Mouse (Mus musculus) lung, adult 2 months (tissue): Measurements from ENCODE around the gene Rab11fip3. TPM values are rescaled to one million over a fixed set of nuclear protein-coding genes. Genes with fewer than 3 reads are reported as not detected.
A peak's percentile ranks its signal among the peaks of the same experiment; 100 is the strongest.

Experiments used
- DNase-seq: peaks from one replicate; pipeline ENCODE4 v3.0.0; 2022
- H3K4me1 ChIP-seq: fragments of 200-500 bp; 2 replicates; pipeline ENCODE4 v1.6.1; 2011; ENCODE audit warnings: low read length; ENCODE audit not compliant: control insufficient read depth, insufficient read depth
- H3K4me3 ChIP-seq: fragments of 200-500 bp; replicated peaks from 2 replicates; pipeline ENCODE3; 2011; ENCODE audit warnings: low read depth, mild to moderate bottlenecking, control low read depth, low read length; ENCODE audit errors: extremely low read depth
- CTCF ChIP-seq: fragments of 200-500 bp; IDR thresholded peaks from 2 replicates; pipeline ENCODE4 v1.5.1; 2011; ENCODE audit warnings: mild to moderate bottlenecking, low read length, control low read depth; ENCODE audit not compliant: insufficient read depth
- POLR2A ChIP-seq: fragments of 200-500 bp; IDR thresholded peaks from 2 replicates; pipeline ENCODE4 v1.6.1; 2011; ENCODE audit warnings: low read depth, mild to moderate bottlenecking, control low read depth, low read length, borderline replicate concordance; ENCODE audit errors: extremely low read depth
- WGBS: fragments of 180-500 bp; shearing (Covaris S2); methylation state at CpG from one replicate; pipeline ENCODE4 v1.1.7; 2018; 5-methylcytosine and 5-hydroxymethylcytosine counted together
- polyA plus RNA-seq: library from polyadenylated mRNA; depleted of rRNA; stranded (reverse); fragments of >200 nt; gene quantifications from 2 replicates; pipeline ENCODE4 v1.2.3, GENCODE M21; 2012; rRNA removed

The Rab11fip3 gene
- polyA plus RNA-seq, 1 experiment = 46.5 TPM

GRCm38 (mm10) chr17:25944366-25945163, 124.8 kb downstream of the Rab11fip3 start, which contains the start of the genes Pigq and Nhlrc4:
Pigq (minus strand) TSS chr17:25944936.
Nhlrc4 (minus strand) TSS chr17:25944961.
- no peak for DNase-seq
- no peak for TF ChIP-seq POLR2A
- TF ChIP-seq CTCF = no peak
- H3K4me1 ChIP-seq = no peaks in the 10 kb centered on the region
- H3K4me3 ChIP-seq = no peak within 1 kb of the TSS
- WGBS = 37% methylated on average over 6 of the region's 6 CpGs

GRCm38 (mm10) chr17:25943769-25944168, 125.6 kb downstream of the Rab11fip3 start:
- 67% methylated on average over 9 of the region's 9 CpGs for WGBS
- no peak for DNase-seq
- H3K4me3 ChIP-seq = no peak overlapping the region
- no peaks in the 10 kb centered on the region for H3K4me1 ChIP-seq
- TF ChIP-seq POLR2A (no peak), CTCF (no peak)

GRCm38 (mm10) chr17:25943221-25943620, 126.1 kb downstream of the Rab11fip3 start:
- Histone ChIP-seq H3K4me1 (no peaks in the 10 kb centered on the region), H3K4me3 (no peak overlapping the region)
- DNase-seq = no peak
- WGBS = 87% methylated on average over 3 of the region's 3 CpGs
- TF ChIP-seq CTCF (no peak), POLR2A (no peak)

DNA sequence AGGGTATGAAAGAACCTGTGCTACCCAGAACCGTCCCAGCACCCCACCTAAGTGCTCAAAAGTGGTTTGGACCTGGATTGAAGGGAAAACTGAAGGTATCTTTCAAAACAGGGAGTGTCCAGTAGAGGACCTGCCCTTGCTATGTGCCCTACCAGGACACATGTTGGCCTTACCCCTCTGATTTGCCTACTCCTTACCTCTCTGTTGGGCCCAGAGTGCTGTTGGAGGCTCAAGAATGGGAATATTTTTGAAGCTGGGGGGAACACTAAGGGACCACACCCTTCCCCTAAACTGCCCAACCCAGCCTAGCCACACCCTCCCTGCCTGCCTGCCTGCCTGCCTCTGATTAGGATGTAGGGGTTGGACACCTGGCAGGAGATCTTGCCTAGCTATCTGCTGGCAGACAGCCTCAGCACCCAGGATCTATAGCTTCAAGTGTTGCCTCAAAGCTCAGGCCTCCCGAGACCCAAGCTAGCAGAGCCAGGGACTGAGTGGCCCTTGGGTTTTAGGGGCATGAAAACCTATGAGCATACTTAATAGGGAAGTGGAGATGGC, 126.7 kb downstream of the Rab11fip3 start:
- TF ChIP-seq CTCF (no peak), POLR2A (no peak)
- WGBS = 69% methylated on average over 2 of the region's 2 CpGs
- DNase-seq = no peak
- H3K4me1 ChIP-seq = no peaks in the 10 kb centered on the region
- no peak overlapping the region for H3K4me3 ChIP-seq

DNA sequence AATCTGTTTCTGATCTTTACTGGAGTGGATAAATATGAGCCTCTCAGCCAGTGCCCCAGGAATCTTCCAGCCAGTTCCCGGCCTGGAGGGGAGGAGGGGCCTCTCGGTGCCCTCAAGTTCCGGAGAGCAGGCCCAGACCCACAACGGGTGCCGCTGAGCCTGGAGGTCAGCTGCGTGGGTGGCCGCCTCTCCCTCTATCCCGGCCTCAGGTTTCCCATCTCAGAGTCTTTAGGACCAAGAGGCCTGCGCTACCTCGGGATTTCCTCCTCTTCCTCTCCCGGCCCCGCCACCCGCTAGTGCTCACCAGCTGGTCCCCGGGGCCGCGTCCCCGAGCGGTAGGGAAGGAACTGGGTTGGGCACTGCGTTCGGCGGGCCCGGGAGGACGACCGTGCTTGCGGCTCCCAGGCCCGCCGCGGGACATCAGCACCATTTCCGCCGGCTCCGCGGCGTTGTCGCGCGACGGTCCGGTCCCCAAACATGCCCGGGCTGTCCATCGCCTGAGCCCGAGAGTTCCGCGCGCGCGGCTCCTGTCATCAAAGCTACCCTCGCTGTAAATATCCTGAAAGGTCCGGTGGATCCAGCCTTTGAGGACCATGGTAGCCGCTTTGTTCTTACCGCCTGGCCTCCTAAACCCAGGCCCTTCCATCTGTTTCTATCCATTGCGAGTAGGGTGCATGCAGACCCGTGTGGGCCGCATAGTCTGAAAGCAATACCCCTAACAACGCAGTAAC, 127.7 kb downstream of the Rab11fip3 start:
- 3% methylated on average over 54 of the region's 54 CpGs for WGBS
- peak; percentile 79 for DNase-seq
- TF ChIP-seq POLR2A = peak; percentile 46; the same call in 1 of the 2 replicates
- TF ChIP-seq CTCF = no peak
- peak overlapping the region; percentile 96 for H3K4me3 ChIP-seq
- no peaks in the 10 kb centered on the region for H3K4me1 ChIP-seq

Other genes starting within 250 kb of the Rab11fip3 start
- gene Wdr24, start 245.9 kb downstream of the Rab11fip3 start, polyA plus RNA-seq = 29.4 and 34.3 TPM in 2 replicates
- gene Jmjd8, start 240.7 kb downstream of the Rab11fip3 start, polyA plus RNA-seq = 55.1 and 65.2 TPM in 2 replicates
- 131 and 160 TPM in 2 replicates for gene Stub1, start 236.2 kb downstream of the Rab11fip3 start, polyA plus RNA-seq
- gene Rhbdl1, start 232.3 kb downstream of the Rab11fip3 start, polyA plus RNA-seq = 9.1 and 14.1 TPM in 2 replicates
- gene Gm20683, start 227.8 kb downstream of the Rab11fip3 start, polyA plus RNA-seq = 29.1 and 36.2 TPM in 2 replicates
- 59.6 and 61.2 TPM in 2 replicates for gene Rhot2, start 224.7 kb downstream of the Rab11fip3 start, polyA plus RNA-seq
- 35.7 and 40.3 TPM in 2 replicates for gene Wdr90, start 208.1 kb downstream of the Rab11fip3 start, polyA plus RNA-seq
- gene Mcrip2, start 200.8 kb downstream of the Rab11fip3 start, polyA plus RNA-seq = 22.7 and 31.1 TPM in 2 replicates
- 78.1 and 103 TPM in 2 replicates for gene Mettl26, start 194.5 kb downstream of the Rab11fip3 start, polyA plus RNA-seq
- gene Wfikkn1, start 188.7 kb downstream of the Rab11fip3 start, polyA plus RNA-seq = 1.0 and 1.4 TPM in 2 replicates
- 40.2 and 62.6 TPM in 2 replicates for gene Rab40c, start 149.8 kb downstream of the Rab11fip3 start, polyA plus RNA-seq
- gene Pigq, start 124.6 kb downstream of the Rab11fip3 start, polyA plus RNA-seq = 107 and 131 TPM in 2 replicates
- 24.4 and 37.5 TPM in 2 replicates for gene Nhlrc4, start 124.6 kb downstream of the Rab11fip3 start, polyA plus RNA-seq
- gene A930017K11Rik, start 117.0 kb downstream of the Rab11fip3 start, polyA plus RNA-seq = not detected in 2 replicates
- 45.9 and 49.7 TPM in 2 replicates for gene Capn15, start 83.8 kb downstream of the Rab11fip3 start, polyA plus RNA-seq
- 12.1 and 16.7 TPM in 2 replicates for gene Decr2, start 20.8 kb upstream of the Rab11fip3 start, polyA plus RNA-seq
- gene Nme4, start 26.0 kb upstream of the Rab11fip3 start, polyA plus RNA-seq = 5.4 and 7.5 TPM in 2 replicates
- 60.0 and 65.3 TPM in 2 replicates for gene Tmem8, start 43.7 kb upstream of the Rab11fip3 start, polyA plus RNA-seq
- gene Mrpl28, start 53.9 kb upstream of the Rab11fip3 start, polyA plus RNA-seq = 43.4 and 46.7 TPM in 2 replicates
- gene Axin1, start 69.1 kb upstream of the Rab11fip3 start, polyA plus RNA-seq = 14.0 and 17.5 TPM in 2 replicates
- 0.62 and 0.70 TPM in 2 replicates for gene Pdia2, start 129.5 kb upstream of the Rab11fip3 start, polyA plus RNA-seq
- gene Rgs11, start 133.4 kb upstream of the Rab11fip3 start, polyA plus RNA-seq = 52.9 and 59.5 TPM in 2 replicates
- 27.3 and 30.4 TPM in 2 replicates for gene Arhgdig, start 138.2 kb upstream of the Rab11fip3 start, polyA plus RNA-seq
- 60.4 and 76.1 TPM in 2 replicates for gene Fam234a, start 174.7 kb upstream of the Rab11fip3 start, polyA plus RNA-seq
- gene Luc7l, start 183.3 kb upstream of the Rab11fip3 start, polyA plus RNA-seq = 16.9 and 19.1 TPM in 2 replicates